Comparison of ENCODE assay signal across 21 mouse cellular contexts in genomic region chr2:110365401-110365800, GRCm38 (mm10). TPM values are rescaled to one million over a fixed set of nuclear protein-coding genes. Genes with fewer than 3 reads are reported as not detected.
DNase-seq lines count a peak whose midpoint lies in the region; ATAC-seq and TF ChIP-seq lines count a peak whose summit lies in the region.
"Had no signal": no experiment of that assay in that cellular context is flagged by ENCODE, and none has a peak within 500 bp of the region (broad histone marks: within the 10 kb centered on the region; RNA-seq: fewer than 3 reads in every experiment).

No protein-coding gene starts in this region.

- H3K36me3 ChIP-seq in hindbrain, embryonic 11.5 days (ENCODE audit: control insufficient read depth, insufficient read depth, low read length), result no peaks in the 10 kb centered on the region
- no peaks in the 10 kb centered on the region for H3K36me3 ChIP-seq in hindbrain, embryonic 16.5 days (ENCODE audit: control insufficient read depth, insufficient read depth, low read length)
- no peaks in the 10 kb centered on the region for H3K36me3 ChIP-seq in kidney, embryonic 15.5 days
- H3K36me3 ChIP-seq in neural tube, embryonic 13.5 days, result no peaks in the 10 kb centered on the region
- H3K36me3 ChIP-seq: heart, embryonic 10.5 days; hindbrain, embryonic 15.5 days had no signal

- H3K4me2 ChIP-seq in hindbrain, embryonic 11.5 days (replicated peaks; ENCODE audit: low read depth, low read length), result no peak overlapping the region
- H3K4me2 ChIP-seq in hindbrain, embryonic 16.5 days (ENCODE audit: low read length), result no peak overlapping the region
- H3K4me2 ChIP-seq in kidney, embryonic 15.5 days, result no peak overlapping the region
- no peak overlapping the region for H3K4me2 ChIP-seq in neural tube, embryonic 13.5 days
- H3K4me2 ChIP-seq: forebrain, embryonic 13.5 days; hindbrain, embryonic 15.5 days had no signal

- no peaks in the 10 kb centered on the region for H3K9me3 ChIP-seq in hindbrain, embryonic 11.5 days (ENCODE audit: control insufficient read depth, low read length)
- H3K9me3 ChIP-seq in hindbrain, embryonic 16.5 days (ENCODE audit: control insufficient read depth, low read length), result no peaks in the 10 kb centered on the region
- H3K9me3 ChIP-seq in kidney, embryonic 15.5 days (replicated peaks), result no peaks in the 10 kb centered on the region
- H3K9me3 ChIP-seq in neural tube, embryonic 13.5 days, result no peaks in the 10 kb centered on the region
- H3K9me3 ChIP-seq: forebrain, embryonic 13.5 days; heart, embryonic 10.5 days; hindbrain, embryonic 15.5 days had no signal

- peak; percentile 34; the same call in 1 of the 2 replicates for ATAC-seq in hindbrain, embryonic 11.5 days (ENCODE audit: low FRiP score)
- ATAC-seq in hindbrain, embryonic 16.5 days, result no peak; the same call in 1 of the 2 replicates
- ATAC-seq in kidney, embryonic 15.5 days (replicated peaks; ENCODE audit: low FRiP score), result no peak
- no peak for ATAC-seq in neural tube, embryonic 13.5 days (ENCODE audit: low read depth)
- ATAC-seq: forebrain, embryonic 13.5 days had no signal

- no peaks in the 10 kb centered on the region for H3K4me1 ChIP-seq in hindbrain, embryonic 11.5 days (replicated peaks; ENCODE audit: control insufficient read depth, insufficient read depth, low read length)
- H3K4me1 ChIP-seq in hindbrain, embryonic 16.5 days (ENCODE audit: control insufficient read depth, insufficient read depth, low read depth, low read length), result no peaks in the 10 kb centered on the region; the same call in 1 of the 2 replicates
- peaks cover 3% of the 10 kb centered on the region; the same call in 1 of the 2 replicates for H3K4me1 ChIP-seq in kidney, embryonic 15.5 days
- peaks cover 17% of the 10 kb centered on the region for H3K4me1 ChIP-seq in neural tube, embryonic 13.5 days (replicated peaks)
- H3K4me1 ChIP-seq in olfactory bulb, adult 2 months (ENCODE audit: control insufficient read depth, insufficient read depth, low read length), result peaks cover 10% of the 10 kb centered on the region

- no peak for DNase-seq in hindbrain, embryonic 11.5 days (ENCODE audit: low spot score)
- DNase-seq in kidney, adult 9 months, result peak; percentile 60
- no peak for DNase-seq in neural tube, embryonic 10.5 days (ENCODE audit: extremely low spot score, low spot score)
- DNase-seq in heart, postnatal 14 days, result no peak
- DNase-seq: adrenal gland, adult 2 months; adrenal gland, postnatal 25 days; cerebellum, adult 18-20 months; cerebellum, adult 9-11 months; cerebellum, postnatal 36 days; gastrocnemius, postnatal 36 days; heart, adult 11 months; heart, postnatal 10 days had no signal

- no peaks in the 10 kb centered on the region for H3K27me3 ChIP-seq in hindbrain, embryonic 11.5 days (ENCODE audit: control insufficient read depth, insufficient read depth, low read length)
- H3K27me3 ChIP-seq in hindbrain, embryonic 16.5 days (replicated peaks; ENCODE audit: control insufficient read depth, insufficient read depth, low read length), result peaks cover 4% of the 10 kb centered on the region
- H3K27me3 ChIP-seq in kidney, embryonic 15.5 days, result 0 out of 2 replicates have a peak, but pooled peaks cover 3% of the 10 kb centered on the region
- H3K27me3 ChIP-seq in neural tube, embryonic 13.5 days, result peaks cover 8% of the 10 kb centered on the region; the same call in 1 of the 2 replicates

- no peak for TF ChIP-seq POLR2A in olfactory bulb, adult 2 months (IDR thresholded peaks at IDR 0.05; ENCODE audit: insufficient read depth, low read depth, low read length)

- intact Hi-C loops in heart, postnatal 14 days (cut with DNase I), result no loop called here

- no peak overlapping the region for H3K27ac ChIP-seq in hindbrain, embryonic 11.5 days (ENCODE audit: low read depth, low read length)
- no peak overlapping the region for H3K27ac ChIP-seq in hindbrain, embryonic 16.5 days (ENCODE audit: low read depth, low read length)
- H3K27ac ChIP-seq in kidney, embryonic 15.5 days, result no peak overlapping the region
- 0 out of 2 replicates have a peak overlapping the region, but pooled peaks have one; percentile 0 for H3K27ac ChIP-seq in neural tube, embryonic 13.5 days (replicated peaks)
- H3K27ac ChIP-seq in olfactory bulb, adult 2 months (ENCODE audit: insufficient read depth, low read depth, low read length), result 0 out of 2 replicates have a peak overlapping the region, but pooled peaks have one; percentile 37
- H3K27ac ChIP-seq: forebrain, embryonic 13.5 days; heart, embryonic 10.5 days; hindbrain, embryonic 15.5 days had no signal

- no peak overlapping the region for H3K4me3 ChIP-seq in hindbrain, embryonic 11.5 days (ENCODE audit: low read depth, low read length)
- no peak overlapping the region for H3K4me3 ChIP-seq in hindbrain, embryonic 16.5 days (ENCODE audit: low read length)
- no peak overlapping the region for H3K4me3 ChIP-seq in kidney, embryonic 15.5 days (replicated peaks)
- no peak overlapping the region for H3K4me3 ChIP-seq in neural tube, embryonic 13.5 days
- H3K4me3 ChIP-seq in olfactory bulb, adult 2 months (ENCODE audit: insufficient read depth, low read depth, low read length), result no peak overlapping the region
- H3K4me3 ChIP-seq: forebrain, embryonic 13.5 days; heart, embryonic 10.5 days; hindbrain, embryonic 15.5 days had no signal

- TF ChIP-seq CTCF in olfactory bulb, adult 2 months (IDR thresholded peaks at IDR 0.05; ENCODE audit: insufficient read depth, low read depth, low read length), result no peak

- no peak overlapping the region for H3K9ac ChIP-seq in hindbrain, embryonic 11.5 days (ENCODE audit: low read depth, low read length)
- no peak overlapping the region for H3K9ac ChIP-seq in hindbrain, embryonic 16.5 days (ENCODE audit: low read depth, low read length)
- no peak overlapping the region for H3K9ac ChIP-seq in kidney, embryonic 15.5 days
- H3K9ac ChIP-seq in neural tube, embryonic 13.5 days, result no peak overlapping the region
- H3K9ac ChIP-seq: forebrain, embryonic 13.5 days; hindbrain, embryonic 15.5 days had no signal

RNA-seq across cellular contexts. Expression of gene Fibin, which starts 2.4 kb away (rescaled TPM):
- 10.1 and 11.5 TPM in 2 replicates for polyA plus RNA-seq in hindbrain, embryonic 11.5 days (2014; fragmentation: Nextera tagmentation; extraction: Ambion mirVana)
- 9.4 and 10.7 TPM in 2 replicates for polyA plus RNA-seq in hindbrain, embryonic 16.5 days (2015; fragmentation: Nextera tagmentation; extraction: Ambion mirVana)
- polyA plus RNA-seq in kidney, embryonic 15.5 days (2015; fragmentation: Nextera tagmentation; extraction: Ambion mirVana), result 23.2 and 24.0 TPM in 2 replicates
- 14.2 and 27.1 TPM in 2 replicates for polyA plus RNA-seq in neural tube, embryonic 13.5 days (2015; fragmentation: Nextera tagmentation; extraction: Ambion mirVana)
- polyA plus RNA-seq in olfactory bulb, adult 2 months (2012; ENCODE audit: insufficient read depth, insufficient read length, low replicate concordance, missing spikeins), result not detected in 2 replicates
- total RNA-seq in heart, postnatal 14 days (2021), result 1 to 10 TPM; 7.8 to 9.4 TPM
- total RNA-seq: ES-E14; hematopoietic stem cell, adult 5-6 weeks had no signal

RNA-seq across cellular contexts. Expression of gene Bbox1, which starts 51.0 kb away (rescaled TPM):
- polyA plus RNA-seq in hindbrain, embryonic 11.5 days (2014; fragmentation: Nextera tagmentation; extraction: Ambion mirVana), result 0.14 TPM in 1 of 2 replicates, not detected in the other
- polyA plus RNA-seq in hindbrain, embryonic 16.5 days (2015; fragmentation: Nextera tagmentation; extraction: Ambion mirVana), result 0.32 and 0.39 TPM in 2 replicates
- polyA plus RNA-seq in kidney, embryonic 15.5 days (2015; fragmentation: Nextera tagmentation; extraction: Ambion mirVana), result 0.10 and 0.14 TPM in 2 replicates
- polyA plus RNA-seq in neural tube, embryonic 13.5 days (2015; fragmentation: Nextera tagmentation; extraction: Ambion mirVana), result 0.32 TPM in 1 of 2 replicates, not detected in the other
- not detected in 2 replicates for polyA plus RNA-seq in olfactory bulb, adult 2 months (2012; ENCODE audit: insufficient read depth, insufficient read length, low replicate concordance, missing spikeins)
- total RNA-seq in heart, postnatal 14 days (2021), result under 1 TPM; 0.07 to 0.29 TPM
- total RNA-seq: adrenal gland, postnatal 25 days; ES-E14; hematopoietic stem cell, adult 5-6 weeks had no signal
- polyA plus RNA-seq: adrenal gland, adult 2 months had no signal

Comparison
In these comparisons a context has a peak if more than half of its experiments do, and no peak if none do; other contexts are left out.
1. H3K27ac ChIP-seq: peak in neural tube, embryonic 13.5 days (single experiment) and olfactory bulb, adult 2 months (single experiment); none in hindbrain, embryonic 11.5 days (single experiment), hindbrain, embryonic 16.5 days (single experiment) and kidney, embryonic 15.5 days (single experiment).
2. RNA of gene Fibin, which starts 2.4 kb away (polyA plus RNA-seq): 23.2 to 24.0 TPM in kidney, embryonic 15.5 days, 14.2 to 27.1 TPM in neural tube, embryonic 13.5 days, 9.4 to 10.7 TPM in hindbrain, embryonic 16.5 days and 10.1 to 11.5 TPM in hindbrain, embryonic 11.5 days; not detected in olfactory bulb, adult 2 months; every median in the first group is over 10 times any median in the second.